Mouse (Mus musculus) small intestine, adult 2 months (tissue): ENCODE measurements around the gene Fiz1. TPM values are rescaled to one million over a fixed set of nuclear protein-coding genes. Genes with fewer than 3 reads are reported as not detected.

Experiments used
- H3K27ac ChIP-seq: fragments of 200-500 bp; 2 replicates; pipeline ENCODE4 v1.5.1; 2012; ENCODE audit warnings: low read depth, low read length, control low read depth, inconsistent platforms; ENCODE audit not compliant: insufficient read depth
- H3K27me3 ChIP-seq: fragments of 200-500 bp; 2 replicates; pipeline ENCODE4 v1.6.1; 2012; ENCODE audit warnings: mild to moderate bottlenecking, moderate library complexity, low read length, inconsistent platforms; ENCODE audit not compliant: control insufficient read depth, insufficient read depth
- H3K36me3 ChIP-seq: fragments of 200-500 bp; 2 replicates; pipeline ENCODE4 v1.6.1; 2012; ENCODE audit warnings: mild to moderate bottlenecking, low read length, control low read depth, inconsistent platforms; ENCODE audit not compliant: control insufficient read depth, insufficient read depth
- H3K4me1 ChIP-seq: fragments of 200-500 bp; 2 replicates; pipeline ENCODE4 v1.6.1; 2012; ENCODE audit warnings: low read length, inconsistent platforms, mixed read lengths; ENCODE audit not compliant: control insufficient read depth, insufficient read depth, insufficient read length
- H3K4me3 ChIP-seq: fragments of 200-500 bp; 2 replicates; pipeline ENCODE4 v1.5.1; 2012; ENCODE audit warnings: low read depth, mild to moderate bottlenecking, control low read depth, inconsistent platforms, low read length, moderate library complexity
- CTCF ChIP-seq: fragments of 200-500 bp; IDR thresholded peaks from 2 replicates; pipeline ENCODE4 v1.5.1; 2012; ENCODE audit warnings: low read depth, mild to moderate bottlenecking, control low read depth, inconsistent platforms, low read length, moderate library complexity, mixed read lengths; ENCODE audit not compliant: insufficient replicate concordance, insufficient read length; ENCODE audit errors: extremely low read depth
- POLR2A ChIP-seq: fragments of 200-500 bp; IDR thresholded peaks from 2 replicates; pipeline ENCODE4 v1.6.1; 2012; ENCODE audit warnings: low read depth, mild to moderate bottlenecking, control low read depth, inconsistent platforms, low read length, moderate library complexity
- WGBS: fragments of 180-500 bp; shearing (Covaris S2); methylation state at CpG from one replicate; pipeline ENCODE4 v1.1.7; 2018; 5-methylcytosine and 5-hydroxymethylcytosine counted together
- polyA plus RNA-seq: library from polyadenylated mRNA; depleted of rRNA; stranded (reverse); fragments of >200 nt; gene quantifications from 2 replicates; pipeline ENCODE4 v1.2.3, GENCODE M21; 2012

Gene Fiz1
- polyA plus RNA-seq, 1 experiment = 31.4 TPM

GRCm38 (mm10) chr7:4988250-4988649 lies 26.2 kb downstream of the Fiz1 start:
- Histone ChIP-seq H3K27ac (no peak overlapping the region), H3K27me3 (no peaks in the 10 kb centered on the region), H3K4me3 (no peak overlapping the region), H3K4me1 (no peaks in the 10 kb centered on the region), H3K36me3 (peaks cover 7% of the 10 kb centered on the region; the same call in 1 of the 2 replicates)
- 22% methylated on average over 2 of the region's 2 CpGs for WGBS
- no peak for TF ChIP-seq POLR2A
- TF ChIP-seq CTCF = no peak

DNA sequence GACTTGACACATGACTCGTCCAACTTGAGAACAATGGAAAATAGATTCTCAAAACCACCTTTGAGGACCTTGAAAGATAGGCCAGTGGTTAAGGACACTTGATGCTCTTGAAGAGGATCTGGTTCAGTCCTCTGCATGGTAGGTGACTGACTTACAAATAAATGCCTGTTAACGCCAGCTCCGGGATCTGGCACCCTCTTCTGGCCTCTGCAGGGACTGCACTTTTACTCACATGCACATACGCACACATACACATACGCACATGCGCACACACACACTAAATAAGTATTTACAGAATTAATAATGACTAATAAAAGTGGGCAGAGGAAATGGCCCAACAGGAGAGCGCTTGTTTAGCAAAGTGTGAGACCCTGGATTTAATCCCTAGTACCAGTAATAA lies 37.7 kb downstream of the Fiz1 start:
- no peak overlapping the region for H3K4me3 ChIP-seq
- TF ChIP-seq CTCF (peak; percentile 11; the same call in 1 of the 2 replicates), POLR2A (no peak)
- no peaks in the 10 kb centered on the region for H3K27me3 ChIP-seq
- H3K4me1 ChIP-seq = no peaks in the 10 kb centered on the region
- H3K36me3 ChIP-seq = no peaks in the 10 kb centered on the region
- H3K27ac ChIP-seq = no peak overlapping the region
- 89% methylated on average over 7 of the region's 7 CpGs for WGBS

DNA sequence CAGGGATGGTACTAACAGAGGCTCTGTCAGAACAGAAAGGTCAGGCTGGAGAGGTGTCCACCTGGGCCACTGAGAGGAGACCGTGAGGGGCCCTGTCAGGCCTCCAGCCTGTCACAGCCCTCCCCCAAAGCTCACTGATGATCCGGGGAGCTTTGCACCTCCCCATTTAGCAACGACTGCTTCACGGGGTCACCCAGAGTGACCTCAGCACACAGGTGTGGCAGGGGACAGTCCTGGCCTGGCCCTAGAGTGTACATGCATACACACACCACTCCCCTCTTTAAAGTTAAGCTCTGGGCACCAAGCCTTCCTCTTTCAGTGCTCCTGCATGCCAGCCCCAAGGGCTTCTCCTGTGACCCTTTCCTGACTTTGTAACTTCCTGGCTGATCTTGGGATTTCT lies 39.0 kb downstream of the Fiz1 start:
- Histone ChIP-seq H3K4me3 (no peak overlapping the region), H3K27ac (no peak overlapping the region), H3K27me3 (no peaks in the 10 kb centered on the region), H3K36me3 (no peaks in the 10 kb centered on the region), H3K4me1 (no peaks in the 10 kb centered on the region)
- WGBS = 34% methylated on average over 4 of the region's 4 CpGs
- TF ChIP-seq POLR2A (no peak), CTCF (no peak)

DNA sequence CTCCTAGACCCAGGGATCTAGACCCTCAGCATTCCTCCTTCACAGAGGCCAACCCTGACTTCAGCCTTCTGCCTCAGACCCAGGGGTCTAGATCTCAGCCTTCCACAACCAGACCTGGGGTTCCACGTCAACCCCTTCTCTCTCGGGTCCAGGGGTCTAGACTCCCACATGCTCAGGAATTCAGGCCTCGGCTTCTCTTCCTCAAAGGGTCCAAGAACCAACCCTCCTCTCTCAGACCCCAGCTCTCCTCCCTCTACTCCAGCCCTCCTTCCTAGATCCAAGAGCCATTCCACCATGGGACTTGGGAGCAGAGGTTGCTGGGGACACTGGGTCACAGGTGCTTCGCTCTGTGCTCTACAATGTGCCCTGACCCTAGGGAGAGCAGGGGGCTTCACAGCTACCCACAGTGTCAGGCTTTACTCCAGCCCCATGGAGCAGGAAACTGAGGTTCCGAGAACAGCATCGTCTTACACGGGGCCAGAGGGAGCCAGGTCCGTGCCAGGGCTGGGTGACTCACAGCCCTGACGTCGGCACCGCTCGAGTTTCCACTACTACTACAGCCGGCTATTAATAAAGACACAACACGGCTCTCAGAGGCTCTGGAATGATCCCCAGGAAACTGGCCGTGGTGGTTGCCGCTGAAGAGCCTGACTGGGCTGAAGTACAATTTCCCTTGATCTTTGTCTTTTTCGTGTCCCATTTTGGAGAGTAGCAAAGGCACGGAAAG lies 42.0 kb downstream of the Fiz1 start:
- TF ChIP-seq CTCF = no peak
- no peak for TF ChIP-seq POLR2A
- no peaks in the 10 kb centered on the region for H3K27me3 ChIP-seq
- no peak overlapping the region for H3K4me3 ChIP-seq
- WGBS = 64% methylated on average over 18 of the region's 18 CpGs
- no peak overlapping the region for H3K27ac ChIP-seq
- H3K36me3 ChIP-seq = no peaks in the 10 kb centered on the region
- no peaks in the 10 kb centered on the region for H3K4me1 ChIP-seq

DNA sequence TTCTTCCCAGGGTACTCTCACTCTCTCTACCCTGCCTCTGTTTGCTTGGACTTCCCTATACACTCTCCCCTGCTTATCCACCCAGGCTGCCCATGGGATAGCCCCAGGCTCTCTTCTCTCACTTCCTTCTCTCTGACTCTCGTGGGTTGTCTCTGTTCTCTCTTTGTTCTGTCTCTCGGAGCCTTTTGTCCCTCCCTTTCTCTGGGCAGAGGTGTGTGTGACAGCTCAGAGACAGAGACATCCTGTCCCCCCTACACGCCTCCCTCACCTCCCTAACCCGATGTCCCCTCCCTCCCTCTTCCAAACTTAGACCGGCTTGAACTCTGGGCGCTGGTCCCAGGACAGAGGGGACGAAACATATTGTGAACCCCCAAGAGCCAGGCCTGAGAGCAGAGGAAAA lies 42.8 kb downstream of the Fiz1 start:
- TF ChIP-seq CTCF (no peak), POLR2A (no peak)
- Histone ChIP-seq H3K4me3 (no peak overlapping the region), H3K27me3 (no peaks in the 10 kb centered on the region), H3K27ac (no peak overlapping the region), H3K36me3 (no peaks in the 10 kb centered on the region), H3K4me1 (no peaks in the 10 kb centered on the region)
- 29% methylated on average over 7 of the region's 7 CpGs for WGBS

- WGBS = 32% methylated on average over 6 of the region's 6 CpGs
- no peak within 1 kb of the TSS for H3K27ac ChIP-seq
- H3K27me3 ChIP-seq = no peaks in the 10 kb centered on the region
- H3K4me1 ChIP-seq = no peaks in the 10 kb centered on the region
- no peaks in the 10 kb centered on the region for H3K36me3 ChIP-seq
- TF ChIP-seq POLR2A (no peak), CTCF (no peak)
- no peak within 1 kb of the TSS for H3K4me3 ChIP-seq
Observed at GRCm38 (mm10) chr7:4971068-4971467, 43.4 kb downstream of the Fiz1 start, which contains the start of gene Sbk3. TSS of gene Sbk3 (minus strand) at chr7:4971168.

- WGBS = 75% methylated on average over 5 of the region's 5 CpGs
Observed at GRCm38 (mm10) chr7:4964988-4965387, 49.5 kb downstream of the Fiz1 start.

More at GRCm38 (mm10) chr7:4964988-4965387, 49.5 kb downstream of the Fiz1 start:
- Histone ChIP-seq H3K27ac (no peak overlapping the region), H3K27me3 (no peaks in the 10 kb centered on the region), H3K36me3 (no peaks in the 10 kb centered on the region), H3K4me3 (no peak overlapping the region), H3K4me1 (no peaks in the 10 kb centered on the region)
- TF ChIP-seq POLR2A = no peak
- TF ChIP-seq CTCF = no peak
